Mouse (Mus musculus) ES-Bruce4 (cell line): ENCODE measurements around the gene 1700025C18Rik. TPM values are rescaled to one million over a fixed set of nuclear protein-coding genes. Genes with fewer than 3 reads are reported as not detected.

Experiments used
- H3K27ac ChIP-seq: 2 replicates; pipeline ENCODE4 v1.5.1; 2012; ENCODE audit warnings: low read length, inconsistent platforms; ENCODE audit not compliant: insufficient read depth
- H3K27me3 ChIP-seq: 2 replicates; pipeline ENCODE4 v1.6.1; 2012; ENCODE audit warnings: mild to moderate bottlenecking, low read length, inconsistent platforms; ENCODE audit not compliant: control insufficient read depth, poor library complexity, insufficient read depth, severe bottlenecking
- H3K36me3 ChIP-seq: 2 replicates; pipeline ENCODE4 v1.6.1; 2012; ENCODE audit warnings: inconsistent platforms, mild to moderate bottlenecking, low read length, moderate library complexity; ENCODE audit not compliant: control insufficient read depth, poor library complexity, insufficient read depth, severe bottlenecking
- H3K4me1 ChIP-seq: one replicate; pipeline ENCODE4 v1.8.1; 2011; ENCODE audit warnings: low read length; ENCODE audit not compliant: control insufficient read depth, insufficient read depth
- H3K4me3 ChIP-seq: 2 replicates; pipeline ENCODE4 v1.5.1; 2011; ENCODE audit warnings: low read depth, mild to moderate bottlenecking, low read length
- H3K9ac ChIP-seq: 2 replicates; pipeline ENCODE4 v1.6.1; 2012; ENCODE audit warnings: low read depth, mild to moderate bottlenecking, inconsistent platforms; ENCODE audit not compliant: poor library complexity, severe bottlenecking
- H3K9me3 ChIP-seq: replicated peaks from 2 replicates; pipeline ENCODE4 v1.6.1; 2012; ENCODE audit warnings: mild to moderate bottlenecking, low read length, inconsistent platforms; ENCODE audit not compliant: control insufficient read depth, poor library complexity, insufficient read depth, severe bottlenecking
- CTCF ChIP-seq: IDR thresholded peaks from one replicate; pipeline ENCODE4 v1.8.1; 2011; ENCODE audit warnings: low read depth, low read length
- EP300 ChIP-seq: IDR thresholded peaks from 2 replicates; pipeline ENCODE4 v1.6.1; 2011; ENCODE audit warnings: low read depth, low read length; ENCODE audit not compliant: insufficient read depth
- POLR2A ChIP-seq: IDR thresholded peaks from one replicate; pipeline ENCODE4 v1.8.1; 2011; ENCODE audit warnings: low read length; ENCODE audit not compliant: insufficient read depth
- polyA plus RNA-seq: library from polyadenylated mRNA; stranded (reverse); fragments of >200 nt; gene quantifications from 2 replicates; pipeline ENCODE4 v1.2.4, GENCODE M21; 2011; ENCODE audit warnings: low read depth; ENCODE audit not compliant: missing spikeins, insufficient read depth, insufficient read length

The 1700025C18Rik gene
- polyA plus RNA-seq, 1 experiment, result not detected

DNA sequence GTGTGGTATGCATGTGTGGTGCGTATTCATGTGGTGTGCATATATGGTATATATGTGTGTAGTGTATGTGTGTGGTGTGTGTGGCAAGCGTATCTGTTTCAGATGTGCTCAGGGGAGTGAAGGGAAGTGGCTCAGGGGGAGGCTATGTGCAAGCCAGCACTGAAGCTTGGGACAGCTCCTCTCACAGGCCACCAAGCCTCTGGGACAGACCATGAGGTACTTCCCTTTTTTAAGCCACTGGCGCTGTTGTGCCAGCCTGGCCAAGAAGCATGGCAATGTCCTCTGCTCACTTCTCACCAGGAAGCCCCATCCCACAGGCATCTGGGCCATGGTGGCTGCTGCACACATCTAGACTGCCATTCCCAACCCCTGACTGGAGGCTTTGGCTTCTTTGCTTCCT lies 12.4 kb upstream of the 1700025C18Rik start:
- Histone ChIP-seq H3K4me1 (no peaks in the 10 kb centered on the region), H3K27ac (no peak overlapping the region), H3K36me3 (no peaks in the 10 kb centered on the region), H3K9ac (no peak overlapping the region), H3K27me3 (no peaks in the 10 kb centered on the region), H3K4me3 (no peak overlapping the region), H3K9me3 (no peaks in the 10 kb centered on the region)
- TF ChIP-seq CTCF (no peak), EP300 (no peak), POLR2A (no peak)

DNA sequence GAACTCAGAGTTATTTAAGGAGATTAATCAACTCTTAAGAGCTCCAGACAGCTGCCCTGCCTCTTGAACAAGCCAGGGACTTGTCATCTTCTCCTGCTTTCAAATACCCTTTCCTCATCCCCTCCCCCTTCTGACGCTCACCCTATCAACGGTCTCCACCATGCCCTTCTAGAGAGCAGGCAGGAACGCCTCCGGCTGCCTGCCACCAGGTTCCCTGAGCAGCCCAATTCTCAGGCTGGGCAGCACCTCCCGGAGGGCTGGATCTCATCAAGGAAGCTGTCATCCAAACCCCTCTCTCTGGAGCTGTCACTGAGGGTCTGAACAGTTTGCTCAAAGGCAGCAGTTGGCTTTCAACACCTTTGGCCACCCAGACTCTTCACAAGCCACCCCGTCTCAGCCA lies 10.2 kb upstream of the 1700025C18Rik start:
- Histone ChIP-seq H3K27me3 (no peaks in the 10 kb centered on the region), H3K4me1 (no peaks in the 10 kb centered on the region), H3K9ac (no peak overlapping the region), H3K27ac (no peak overlapping the region), H3K36me3 (no peaks in the 10 kb centered on the region), H3K4me3 (no peak overlapping the region), H3K9me3 (no peaks in the 10 kb centered on the region)
- TF ChIP-seq EP300, result no peak
- no peak for TF ChIP-seq POLR2A
- TF ChIP-seq CTCF, result no peak

DNA sequence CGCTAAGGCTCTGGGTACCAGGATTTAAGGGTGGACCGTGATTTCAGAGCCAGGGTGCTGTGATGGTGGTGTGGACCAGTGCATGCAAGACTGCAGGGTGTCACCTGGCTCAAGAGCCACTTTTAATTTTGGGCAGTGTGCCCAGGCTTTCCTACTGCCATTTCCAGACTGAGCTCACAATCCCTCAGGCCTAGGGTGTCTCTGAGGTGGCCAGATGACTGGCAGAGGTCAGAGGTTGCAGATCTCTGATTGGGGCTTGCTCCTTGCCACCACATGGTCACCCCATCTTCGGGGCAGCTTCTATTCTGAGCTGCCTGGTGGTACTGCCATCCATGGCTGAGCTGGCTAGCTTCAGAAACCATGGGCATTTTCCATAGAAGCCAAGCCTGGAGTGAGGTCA lies 8.3 kb upstream of the 1700025C18Rik start:
- Histone ChIP-seq H3K27ac (no peak overlapping the region), H3K4me1 (no peaks in the 10 kb centered on the region), H3K9ac (no peak overlapping the region), H3K9me3 (no peaks in the 10 kb centered on the region), H3K27me3 (no peaks in the 10 kb centered on the region), H3K4me3 (no peak overlapping the region), H3K36me3 (no peaks in the 10 kb centered on the region)
- TF ChIP-seq CTCF (no peak), EP300 (no peak), POLR2A (no peak)

DNA sequence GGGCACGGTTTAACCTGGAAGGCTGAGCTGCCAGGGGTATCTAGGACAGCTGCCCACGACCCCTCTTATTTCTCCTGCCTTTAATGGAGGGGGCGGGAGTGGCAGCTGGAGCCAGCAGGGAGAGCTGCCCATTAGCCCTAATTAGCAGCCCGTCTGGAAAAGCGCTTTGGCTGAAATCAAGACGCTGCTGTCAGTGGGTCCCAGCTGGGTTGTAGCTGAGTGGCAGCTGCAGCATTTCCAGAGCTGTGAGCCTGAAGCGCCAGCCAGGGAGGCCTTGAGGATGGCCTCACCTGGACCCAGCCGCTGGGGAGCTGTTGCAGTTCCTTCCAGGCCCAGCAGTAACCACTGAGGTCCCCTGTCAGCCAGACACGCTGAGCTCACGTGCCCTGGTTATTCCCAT lies 5.8 kb upstream of the 1700025C18Rik start:
- no peak overlapping the region for H3K9ac ChIP-seq
- no peaks in the 10 kb centered on the region for H3K36me3 ChIP-seq
- H3K27ac ChIP-seq, result no peak overlapping the region
- no peaks in the 10 kb centered on the region for H3K9me3 ChIP-seq
- TF ChIP-seq CTCF (no peak), EP300 (no peak)
- H3K4me1 ChIP-seq, result no peaks in the 10 kb centered on the region
- H3K4me3 ChIP-seq, result no peak overlapping the region
- no peaks in the 10 kb centered on the region for H3K27me3 ChIP-seq

DNA sequence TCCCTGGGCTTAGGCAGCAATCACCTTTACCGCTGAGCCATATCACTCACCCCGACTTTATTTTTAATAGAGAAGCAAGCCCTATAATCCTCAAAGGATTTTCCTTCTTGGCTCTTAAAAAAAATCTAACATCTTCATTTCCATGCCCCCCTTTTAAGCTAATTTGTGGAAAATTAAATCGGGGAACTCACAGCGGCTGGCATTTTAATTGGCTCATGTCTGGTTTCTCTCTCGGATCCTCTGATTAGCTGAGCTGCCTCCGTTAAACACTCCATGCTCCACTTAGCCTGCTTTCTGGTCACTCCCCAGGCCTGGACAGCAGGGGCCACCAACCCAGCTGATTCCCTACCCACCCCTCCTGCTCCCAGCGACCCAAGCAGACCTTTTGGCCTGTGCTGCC lies 1.8 kb upstream of the 1700025C18Rik start:
- Histone ChIP-seq H3K27me3 (no peaks in the 10 kb centered on the region), H3K27ac (no peak overlapping the region)

DNA sequence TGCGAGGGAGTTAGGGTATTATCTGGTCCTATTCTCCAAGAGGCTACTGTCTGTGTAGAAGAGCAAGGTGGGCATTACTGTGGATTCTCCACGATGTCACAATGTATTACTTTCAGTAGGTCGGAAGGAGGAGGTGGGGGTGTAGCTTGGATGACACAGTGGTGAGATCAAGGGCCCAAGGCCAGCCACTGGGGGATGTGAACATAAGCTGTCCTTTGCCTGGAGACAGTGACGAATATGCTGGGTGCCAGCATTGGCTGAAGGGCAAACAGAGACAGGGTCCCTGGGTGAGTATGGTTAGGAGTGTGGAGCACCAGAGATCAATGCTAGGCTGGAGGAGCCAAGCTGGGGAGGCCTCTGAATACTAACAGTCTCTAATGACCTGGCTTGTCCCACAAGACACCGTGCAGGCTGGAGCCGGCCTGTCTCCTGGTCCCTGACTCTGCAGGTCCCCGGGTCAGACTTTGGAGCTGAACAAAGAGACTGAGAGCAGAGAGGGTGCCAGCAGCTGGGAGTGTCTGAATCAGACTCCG lies 949 bp upstream of the 1700025C18Rik start:
- H3K4me3 ChIP-seq, result no peak overlapping the region
- no peaks in the 10 kb centered on the region for H3K36me3 ChIP-seq
- TF ChIP-seq POLR2A, result no peak
- no peak for TF ChIP-seq EP300
- TF ChIP-seq CTCF, result no peak
- H3K27ac ChIP-seq, result no peak overlapping the region
- no peak overlapping the region for H3K9ac ChIP-seq
- H3K27me3 ChIP-seq, result no peaks in the 10 kb centered on the region
- no peaks in the 10 kb centered on the region for H3K9me3 ChIP-seq
- no peaks in the 10 kb centered on the region for H3K4me1 ChIP-seq

More for the DNA sequence above, 1.8 kb upstream of the 1700025C18Rik start:
- TF ChIP-seq CTCF, result no peak
- TF ChIP-seq POLR2A, result no peak
- TF ChIP-seq EP300, result no peak
- no peaks in the 10 kb centered on the region for H3K9me3 ChIP-seq
- no peak overlapping the region for H3K9ac ChIP-seq
- H3K4me3 ChIP-seq, result no peak overlapping the region
- H3K4me1 ChIP-seq, result no peaks in the 10 kb centered on the region
- no peaks in the 10 kb centered on the region for H3K36me3 ChIP-seq
